Mouse (Mus musculus) heart, postnatal 0 days (tissue): ENCODE measurements around the gene Add3. TPM values are rescaled to one million over a fixed set of nuclear protein-coding genes. Genes with fewer than 3 reads are reported as not detected.
A peak's percentile ranks its signal among the peaks of the same experiment; 100 is the strongest.

Source experiments
- ATAC-seq: fragments of 200-750 bp; cut with Nextera tagmentation; 2 replicates; pipeline ENCODE4 v1.8.0; 2017; ENCODE audit warnings: low read depth, moderate number of reproducible peaks, moderate library complexity; ENCODE audit not compliant: insufficient read depth
- DNase-seq: peaks from one replicate; pipeline ENCODE4 v3.0.0-alpha.2; 2016; ENCODE audit warnings: low spot score
- H3K27ac ChIP-seq: fragments of 300-500 bp; sonication (generic); 2 replicates; pipeline ENCODE4 v1.5.1; 2014; ENCODE audit warnings: low read depth, mild to moderate bottlenecking
- H3K27me3 ChIP-seq: fragments of 300-500 bp; sonication (generic); 2 replicates; pipeline ENCODE4 v1.6.1; 2014; ENCODE audit warnings: low read length, mixed read lengths; ENCODE audit not compliant: control insufficient read depth, insufficient read depth
- H3K36me3 ChIP-seq: fragments of 300-500 bp; sonication (generic); replicated peaks from 2 replicates; pipeline ENCODE4 v1.6.1; 2014; ENCODE audit warnings: low read length, mixed read lengths; ENCODE audit not compliant: control insufficient read depth, insufficient read depth
- H3K4me1 ChIP-seq: fragments of 300-500 bp; sonication (generic); 2 replicates; pipeline ENCODE4 v1.6.1; 2014; ENCODE audit warnings: antibody characterized with exemption; ENCODE audit not compliant: control insufficient read depth, insufficient read depth
- H3K4me2 ChIP-seq: fragments of 300-500 bp; sonication (generic); 2 replicates; pipeline ENCODE4 v1.6.1; 2014; ENCODE audit warnings: low read depth, mild to moderate bottlenecking, low read length, moderate library complexity
- H3K4me3 ChIP-seq: fragments of 300-500 bp; sonication (generic); 2 replicates; pipeline ENCODE4 v1.5.1; 2014; ENCODE audit warnings: low read depth, low read length
- H3K9ac ChIP-seq: fragments of 300-500 bp; sonication (generic); replicated peaks from 2 replicates; pipeline ENCODE4 v1.6.1; 2014; ENCODE audit warnings: low read depth, low read length, mixed read lengths
- H3K9me3 ChIP-seq: fragments of 300-500 bp; sonication (generic); replicated peaks from 2 replicates; pipeline ENCODE4 v1.6.1; 2016; ENCODE audit warnings: low read length; ENCODE audit not compliant: control insufficient read depth
- CTCF ChIP-seq: IDR thresholded peaks from 2 replicates; pipeline ENCODE4 v1.5.1; 2016; ENCODE audit warnings: antibody characterized with exemption, control low read depth, low read depth
- EP300 ChIP-seq: IDR thresholded peaks from 2 replicates; pipeline ENCODE4 v1.6.1; 2016; ENCODE audit warnings: antibody characterized with exemption, low read depth
- WGBS: fragments of 180-500 bp; shearing (Covaris S2); extraction: QIAGEN DNeasy Blood & Tissue Kit; methylation state at CpG from one replicate; pipeline ENCODE4 v1.1.7; 2014; 5-methylcytosine and 5-hydroxymethylcytosine counted together
- polyA plus RNA-seq: library from polyadenylated mRNA; unstranded; fragments of >200 nt; fragmentation: Nextera tagmentation; extraction: Ambion mirVana; gene quantifications from 2 replicates; pipeline ENCODE4 v1.2.1, GENCODE M21; 2015
- total RNA-seq: library from RNA; depleted of rRNA; stranded (reverse); fragments of >200 nt; gene quantifications from 2 replicates; pipeline ENCODE4 v1.2.3, GENCODE M21; 2014; ENCODE audit warnings: low replicate concordance

Gene Add3
- total and polyA plus RNA-seq, 2 experiments from 2014 or later = 62.1 to 82.9 TPM

DNA sequence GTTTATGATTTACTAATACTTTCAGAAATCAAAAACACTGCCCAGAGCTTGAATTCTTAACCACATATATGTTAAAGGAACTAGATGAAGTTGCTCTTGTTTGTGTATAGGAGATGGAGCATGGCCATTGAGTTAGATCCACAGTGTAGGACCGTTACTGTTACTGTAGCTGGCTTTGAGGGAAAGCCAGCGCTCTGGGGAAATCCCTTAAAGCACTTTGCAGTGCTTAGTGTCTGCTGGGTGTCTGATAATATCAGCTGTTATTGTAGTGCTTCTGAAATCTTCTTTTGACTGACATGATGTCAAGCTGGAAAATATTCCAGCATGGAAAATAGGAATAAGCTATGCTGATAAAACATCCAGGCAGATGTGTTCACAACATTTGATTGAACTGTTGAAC is 33.8 kb downstream of the Add3 start:
- H3K9me3 ChIP-seq = no peaks in the 10 kb centered on the region

DNA sequence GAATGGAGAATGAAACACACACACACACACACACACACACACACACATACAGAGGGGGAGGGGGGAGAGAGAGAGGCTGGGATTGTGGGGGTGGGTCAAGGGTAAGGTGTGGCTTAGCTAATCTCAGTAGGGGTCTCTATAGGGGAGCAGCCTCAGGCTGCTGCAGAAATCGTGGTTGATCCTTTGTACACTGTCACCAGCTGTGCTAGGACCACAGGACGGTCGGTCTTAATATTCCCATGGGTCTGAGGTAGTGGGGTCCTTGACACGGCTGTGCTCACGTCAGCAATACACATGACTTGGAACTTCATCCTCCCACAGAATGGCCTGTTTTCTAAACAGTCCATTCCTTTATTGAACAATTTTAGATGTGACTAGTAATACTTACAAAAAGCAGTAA is 35.3 kb downstream of the Add3 start:
- ATAC-seq (no peak), DNase-seq (no peak)
- no peak overlapping the region for H3K9ac ChIP-seq
- H3K4me3 ChIP-seq = no peak overlapping the region
- H3K4me1 ChIP-seq = peaks cover 11% of the 10 kb centered on the region; the same call in 1 of the 2 replicates
- H3K27ac ChIP-seq = no peak overlapping the region
- peaks cover 9% of the 10 kb centered on the region; the same call in 1 of the 2 replicates for H3K36me3 ChIP-seq
- no peaks in the 10 kb centered on the region for H3K27me3 ChIP-seq
- no peak overlapping the region for H3K4me2 ChIP-seq
- TF ChIP-seq CTCF = no peak
- TF ChIP-seq EP300 = no peak
- no peaks in the 10 kb centered on the region for H3K9me3 ChIP-seq
- WGBS = 58% methylated on average over 5 of the region's 5 CpGs

More for the DNA sequence above, 33.8 kb downstream of the Add3 start:
- no peak overlapping the region for H3K27ac ChIP-seq
- TF ChIP-seq EP300 (no peak), CTCF (no peak)
- no peak overlapping the region for H3K9ac ChIP-seq
- H3K27me3 ChIP-seq = no peaks in the 10 kb centered on the region
- H3K4me3 ChIP-seq = no peak overlapping the region
- peaks cover 9% of the 10 kb centered on the region; the same call in 1 of the 2 replicates for H3K36me3 ChIP-seq
- H3K4me2 ChIP-seq = no peak overlapping the region
- no peak for ATAC-seq
- DNase-seq = no peak
- H3K4me1 ChIP-seq = peaks cover 7% of the 10 kb centered on the region; the same call in 1 of the 2 replicates
- WGBS = 42% methylated on average over 2 of the region's 2 CpGs

DNA sequence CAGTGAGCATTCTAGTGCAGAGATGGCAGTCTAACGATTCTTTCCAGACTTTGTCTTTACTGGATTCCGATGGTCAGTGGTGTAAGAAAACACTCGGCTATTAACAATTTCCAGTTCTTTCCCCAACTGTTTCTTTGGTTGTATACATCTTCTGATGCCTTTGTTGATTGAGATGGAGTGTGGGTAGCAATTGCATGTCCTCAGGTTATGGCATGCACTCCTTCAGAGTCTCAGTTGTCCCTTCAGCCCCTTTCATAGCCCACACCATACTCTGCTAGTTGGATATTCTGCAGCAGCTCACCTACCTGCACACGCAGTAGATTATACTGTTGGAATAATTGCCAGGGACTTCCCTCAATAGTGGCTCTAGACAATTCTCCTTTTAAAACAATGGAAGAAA is 36.3 kb downstream of the Add3 start:
- no peak overlapping the region for H3K4me3 ChIP-seq
- no peak overlapping the region for H3K27ac ChIP-seq
- DNase-seq (no peak), ATAC-seq (no peak)
- 77% methylated on average over 4 of the region's 4 CpGs for WGBS
- TF ChIP-seq CTCF (no peak), EP300 (no peak)
- H3K9ac ChIP-seq = no peak overlapping the region
- no peak overlapping the region for H3K4me2 ChIP-seq
- peaks cover 17% of the 10 kb centered on the region for H3K4me1 ChIP-seq
- H3K36me3 ChIP-seq = 0 out of 2 replicates have a peak, but pooled peaks cover 1% of the 10 kb centered on the region
- no peaks in the 10 kb centered on the region for H3K9me3 ChIP-seq
- no peaks in the 10 kb centered on the region for H3K27me3 ChIP-seq

DNA sequence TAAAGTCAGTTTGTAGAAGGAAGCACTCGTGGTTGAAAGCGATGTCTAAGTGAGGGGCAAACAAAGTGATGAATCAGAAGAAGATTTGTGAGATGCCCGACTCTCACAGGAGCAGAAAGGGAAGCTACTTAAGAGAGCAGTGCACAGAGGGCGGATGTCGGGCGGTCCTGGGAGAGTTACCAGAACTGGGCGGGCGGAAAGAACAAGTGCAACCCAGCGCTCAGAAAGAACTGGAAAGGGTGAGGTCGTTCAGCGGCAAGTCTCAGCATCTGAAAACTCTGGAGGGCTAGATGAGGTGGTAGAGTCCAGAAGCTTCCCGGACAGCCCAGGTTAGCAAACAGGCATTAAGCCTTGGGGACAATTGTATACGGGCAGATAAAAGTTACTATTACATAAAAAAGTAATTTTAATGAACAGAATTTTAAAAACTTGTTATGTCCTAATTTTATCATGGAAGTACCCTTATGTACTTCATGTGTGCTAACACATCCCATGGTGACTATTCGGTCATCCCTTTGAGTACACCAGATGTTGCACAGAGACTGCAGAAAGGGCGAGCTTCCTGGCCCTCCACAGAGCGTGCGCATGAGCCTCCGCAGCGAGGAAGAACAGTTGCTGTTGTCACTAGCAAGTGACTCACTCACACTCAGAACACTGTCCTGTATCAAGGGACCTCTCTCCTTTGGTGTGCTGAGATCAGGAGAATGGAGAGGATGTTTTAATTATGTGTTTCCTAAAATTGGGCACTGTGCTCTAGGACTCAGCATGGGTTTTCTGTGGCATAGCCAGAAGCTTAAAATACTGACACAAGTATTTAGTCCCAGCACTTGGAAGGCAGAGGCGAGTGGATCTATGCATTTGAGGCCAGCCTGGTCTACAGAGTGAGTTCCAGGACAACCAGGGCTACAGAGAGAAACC is 38.6 kb downstream of the Add3 start:
- H3K27me3 ChIP-seq = no peaks in the 10 kb centered on the region
- H3K4me1 ChIP-seq = peaks cover 27% of the 10 kb centered on the region
- no peak overlapping the region for H3K9ac ChIP-seq
- no peaks in the 10 kb centered on the region for H3K9me3 ChIP-seq
- no peaks in the 10 kb centered on the region for H3K36me3 ChIP-seq
- WGBS = 86% methylated on average over 20 of the region's 20 CpGs
- no peak overlapping the region for H3K4me2 ChIP-seq
- H3K27ac ChIP-seq = no peak overlapping the region
- no peak overlapping the region for H3K4me3 ChIP-seq
- ATAC-seq (no peak), DNase-seq (no peak)
- TF ChIP-seq EP300 (no peak), CTCF (no peak)

DNA sequence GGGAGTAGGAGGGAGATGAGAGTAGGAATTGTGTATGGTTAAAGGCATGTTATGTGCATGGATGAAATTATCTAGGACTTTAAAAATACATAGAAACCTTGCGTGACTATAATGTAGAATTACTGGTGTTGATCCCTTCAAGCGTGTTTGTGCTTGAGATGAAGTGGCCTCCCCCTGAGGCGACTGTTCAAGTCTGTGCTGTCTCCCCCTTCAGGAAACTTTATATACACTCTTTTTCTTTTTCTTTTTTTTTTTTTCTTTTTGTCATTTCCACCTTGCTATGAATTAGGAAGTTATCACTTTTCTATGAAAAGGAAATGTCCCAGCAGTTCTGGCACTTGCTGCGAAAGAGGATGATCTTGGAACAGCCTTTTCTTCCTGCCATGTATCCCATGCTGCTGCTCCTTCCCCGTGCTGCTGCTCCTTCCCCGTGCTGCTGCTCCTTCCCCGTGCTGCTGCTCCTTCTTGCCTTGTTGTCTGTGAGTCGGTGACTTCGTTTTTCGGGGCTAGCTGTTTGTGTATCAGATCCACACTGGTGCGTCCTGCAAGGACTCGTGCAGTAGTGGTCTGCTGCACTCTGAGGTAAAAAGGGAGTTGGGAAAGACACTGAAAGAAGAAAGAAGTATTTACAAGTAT is 40.0 kb downstream of the Add3 start:
- peak; percentile 10; the same call in 1 of the 2 replicates for TF ChIP-seq CTCF
- no peak for TF ChIP-seq EP300
- H3K9me3 ChIP-seq = no peaks in the 10 kb centered on the region
- ATAC-seq (no peak), DNase-seq (no peak)
- no peaks in the 10 kb centered on the region for H3K27me3 ChIP-seq
- no peak overlapping the region for H3K4me3 ChIP-seq
- H3K4me1 ChIP-seq = peaks cover 40% of the 10 kb centered on the region
- WGBS = 55% methylated on average over 12 of the region's 12 CpGs
- H3K27ac ChIP-seq = peak overlapping the region; percentile 83
- no peaks in the 10 kb centered on the region for H3K36me3 ChIP-seq
- no peak overlapping the region for H3K9ac ChIP-seq
- no peak overlapping the region for H3K4me2 ChIP-seq
